Mouse (Mus musculus) thymus, postnatal 10 days (tissue): ENCODE measurements around the gene 1700020L24Rik.

ENCODE experiments used
- DNase-seq, 2 experiments: peaks; one replicate each; pipeline ENCODE4 v3.0.0; 2021; ENCODE audit warnings: low spot score in 2 of 2

Gene 1700020L24Rik

DNA sequence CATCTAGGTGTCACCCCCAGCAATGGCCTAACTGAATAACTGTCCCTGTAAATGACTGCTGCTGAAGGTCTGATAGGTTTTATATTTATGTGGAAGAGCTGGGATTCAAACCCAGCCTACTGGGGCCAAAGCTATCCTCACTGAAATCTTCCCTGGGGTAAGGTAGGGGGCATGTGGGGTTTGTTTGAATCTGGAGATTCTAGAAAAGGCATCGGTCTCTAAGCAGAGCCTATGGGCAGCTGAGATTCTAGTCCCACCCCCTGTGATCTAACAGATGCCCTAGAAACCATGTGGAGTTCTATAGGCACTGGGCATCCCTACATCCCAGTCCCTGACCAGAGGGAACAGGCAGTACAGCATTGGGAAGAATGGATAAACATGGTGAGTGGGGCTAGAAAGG lies at the start of gene 1700020L24Rik:
1700020L24Rik (plus strand) TSS at position 301 of the 400 bp plus-strand sequence.
- no peak for DNase-seq

DNA sequence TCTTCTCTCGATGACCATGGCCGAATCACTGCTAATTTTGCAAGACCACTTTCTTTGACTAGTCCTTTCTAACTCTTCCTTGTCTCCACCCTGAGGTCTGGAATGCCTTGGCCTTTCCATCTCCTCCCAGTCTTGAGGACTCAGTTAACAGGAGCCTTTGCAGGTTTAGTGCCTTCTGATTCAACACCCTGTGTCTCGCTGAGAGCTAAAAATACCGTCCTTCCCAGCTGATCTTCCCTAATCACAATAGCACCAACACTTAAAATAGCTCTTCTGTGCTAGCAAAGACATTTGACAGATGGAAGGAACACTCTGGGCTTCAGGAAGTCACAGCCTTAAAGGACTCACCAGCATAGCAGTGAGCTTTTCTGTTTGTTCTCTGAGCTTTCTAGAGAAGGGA lies 44.4 kb upstream of the 1700020L24Rik start:
- no peak for DNase-seq

DNA sequence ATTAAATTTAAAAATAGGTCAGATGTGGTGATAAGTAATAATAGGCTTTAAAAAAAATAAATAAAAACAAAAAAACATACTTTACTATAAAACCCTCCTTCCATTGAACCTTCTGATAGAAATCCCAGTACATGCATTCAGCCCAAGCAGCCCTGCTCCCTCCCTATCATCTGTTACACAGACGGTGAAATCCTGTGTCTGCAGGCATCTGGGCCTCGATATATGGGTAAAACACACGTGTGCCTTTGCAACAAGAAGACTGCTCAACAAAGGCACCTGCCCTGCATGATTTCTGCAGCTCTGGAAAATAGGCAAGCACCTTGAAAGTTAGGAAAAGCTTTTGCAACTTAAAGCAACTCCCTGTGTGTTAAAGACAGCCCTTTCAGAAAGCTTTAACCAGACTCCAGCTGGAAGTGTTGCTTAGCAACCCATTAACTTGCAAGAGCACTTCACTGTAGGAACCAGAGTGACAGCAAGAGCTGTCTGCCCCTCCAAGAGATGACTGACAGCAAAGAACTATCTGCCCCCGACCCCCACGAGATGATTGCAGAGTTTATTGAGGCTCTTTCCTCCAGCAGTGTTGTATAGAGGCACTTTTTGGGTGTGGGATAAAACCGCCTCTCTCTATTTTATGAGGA lies 42.6 kb upstream of the 1700020L24Rik start:
- no peak for DNase-seq

DNA sequence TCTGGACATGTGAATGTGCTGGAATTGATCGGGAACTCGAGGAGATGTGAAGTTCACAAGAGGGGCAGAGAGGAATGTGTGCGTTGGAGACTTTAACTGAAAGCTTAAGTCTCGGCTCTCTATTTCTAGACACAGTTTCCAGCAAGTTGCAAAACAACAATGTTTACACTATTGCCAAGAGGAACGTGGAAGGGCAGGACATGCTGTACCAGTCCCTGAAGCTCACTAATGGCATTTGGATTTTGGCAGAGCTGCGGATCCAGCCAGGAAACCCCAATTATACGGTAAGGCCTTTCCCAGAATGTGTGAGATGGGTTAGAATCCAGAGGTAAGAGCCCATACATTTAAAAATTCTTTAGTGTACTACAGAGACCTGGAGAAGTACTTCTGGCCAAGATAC lies 39.9 kb upstream of the 1700020L24Rik start:
- no peak for DNase-seq

DNA sequence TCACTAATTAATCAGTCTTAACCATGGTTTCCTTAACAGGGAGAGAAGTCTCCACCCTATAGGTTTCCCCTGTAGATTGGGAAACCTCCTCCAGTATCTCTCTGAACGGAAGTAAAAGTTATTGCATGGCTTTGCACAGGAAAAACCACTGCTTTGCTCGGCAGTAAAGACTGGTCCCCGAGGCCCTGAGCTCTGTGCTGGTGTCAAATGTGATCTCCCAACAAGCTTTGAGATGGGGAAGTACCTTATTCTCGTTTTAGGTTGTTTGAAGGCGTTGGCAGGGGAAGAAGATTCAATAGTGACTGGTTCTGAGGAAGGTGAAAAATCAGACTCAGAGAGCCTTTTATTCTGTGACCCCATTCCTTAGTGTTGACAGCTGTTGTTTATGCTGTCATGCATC lies 38.8 kb upstream of the 1700020L24Rik start:
- DNase-seq, result no peak

DNA sequence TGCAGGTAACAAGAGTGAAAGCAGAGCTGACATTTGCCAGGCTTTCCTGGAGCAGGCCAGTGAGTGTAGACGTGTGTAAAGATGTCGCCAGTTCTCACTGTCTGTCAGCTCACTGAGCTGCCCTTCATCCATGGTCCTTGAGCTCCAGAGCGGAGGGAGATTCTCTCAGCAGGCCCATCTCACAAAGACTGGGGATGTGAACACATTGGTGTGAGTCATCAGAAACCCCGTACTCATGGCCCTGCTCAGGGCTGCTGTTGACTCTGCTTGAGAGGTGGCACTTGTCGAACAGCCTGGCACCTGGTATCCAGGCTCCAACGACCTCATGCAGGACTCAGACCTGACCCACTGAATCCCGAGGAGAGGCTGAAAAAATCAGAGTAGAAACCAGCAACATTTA lies 33.7 kb upstream of the 1700020L24Rik start:
- DNase-seq, result no peak

DNA sequence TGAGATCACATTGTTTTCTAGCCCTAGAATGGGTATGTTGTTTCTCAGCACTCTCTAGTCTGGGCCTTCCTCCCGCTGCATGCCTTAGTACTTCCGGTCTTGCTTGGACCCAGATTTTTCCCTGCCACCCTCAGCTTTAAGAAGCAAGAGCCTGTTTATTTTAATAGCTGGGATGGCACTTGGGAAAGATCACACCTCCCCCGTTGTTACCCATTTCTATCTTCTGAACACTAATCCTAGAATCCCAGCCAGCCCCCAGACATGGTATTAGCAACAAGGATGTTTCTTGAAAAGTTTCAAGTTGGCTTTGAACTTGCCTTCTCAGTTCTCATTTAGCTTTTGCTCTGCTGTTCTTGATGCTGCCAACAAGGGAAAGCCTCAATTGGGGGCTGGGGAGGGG lies 31.1 kb upstream of the 1700020L24Rik start:
- no peak for DNase-seq

DNA sequence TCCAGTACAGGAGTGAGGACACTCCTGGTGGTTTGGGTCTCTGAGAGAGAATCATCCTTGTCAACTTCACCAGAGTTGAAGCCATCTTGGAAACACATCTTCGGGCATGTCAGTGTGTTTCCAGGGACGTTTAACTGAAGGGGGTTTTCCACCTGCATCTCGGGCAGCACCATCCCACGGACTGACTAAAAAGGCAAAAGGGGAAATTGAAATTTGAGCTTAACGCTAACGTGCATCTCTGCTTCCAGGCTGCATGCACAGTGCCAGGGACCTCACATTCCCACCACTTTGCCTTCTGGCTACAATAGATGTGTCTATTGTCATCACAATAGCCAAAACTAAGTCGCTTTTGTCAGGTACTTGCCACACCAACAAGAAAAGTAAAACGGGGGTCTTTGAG lies 29.2 kb upstream of the 1700020L24Rik start:
- DNase-seq, result no peak

DNA sequence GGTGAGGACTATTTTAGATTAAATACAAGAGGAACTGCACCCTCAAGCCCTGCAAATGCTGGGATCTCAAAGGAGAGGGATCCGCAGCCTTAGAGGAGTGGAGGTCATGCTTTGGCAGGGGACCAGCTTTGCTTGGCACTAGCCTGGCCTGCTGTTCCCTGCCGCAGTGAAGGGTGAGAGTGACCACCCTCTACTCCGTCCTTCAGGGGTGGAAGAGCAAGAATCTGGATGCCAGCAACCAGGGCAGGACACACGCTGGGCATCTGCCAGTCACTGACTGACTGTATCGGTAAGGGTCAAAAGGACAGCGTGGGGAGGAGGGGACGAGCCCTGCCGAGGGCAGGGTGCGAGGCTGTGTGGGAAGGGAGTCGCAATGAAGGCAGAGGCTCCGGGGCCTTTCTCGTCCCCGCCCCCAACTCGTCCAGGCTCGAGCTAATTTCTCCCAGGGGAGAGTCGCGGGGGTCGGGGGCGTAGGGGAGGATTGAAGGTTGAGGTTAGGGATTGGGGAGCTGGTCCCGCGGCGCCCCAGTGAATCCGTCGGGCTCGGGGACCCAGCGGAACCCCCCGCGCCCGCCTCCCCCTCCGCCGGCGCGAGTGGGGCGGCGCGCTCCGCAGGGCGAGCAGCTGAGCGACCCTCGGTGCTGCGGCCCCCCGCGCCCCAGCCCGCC lies 28.3 kb upstream of the 1700020L24Rik start, which contains the start of gene Rasl10b:
Rasl10b (plus strand) TSS at position 51 of the 668 bp plus-strand sequence.
- DNase-seq, result no peak

DNA sequence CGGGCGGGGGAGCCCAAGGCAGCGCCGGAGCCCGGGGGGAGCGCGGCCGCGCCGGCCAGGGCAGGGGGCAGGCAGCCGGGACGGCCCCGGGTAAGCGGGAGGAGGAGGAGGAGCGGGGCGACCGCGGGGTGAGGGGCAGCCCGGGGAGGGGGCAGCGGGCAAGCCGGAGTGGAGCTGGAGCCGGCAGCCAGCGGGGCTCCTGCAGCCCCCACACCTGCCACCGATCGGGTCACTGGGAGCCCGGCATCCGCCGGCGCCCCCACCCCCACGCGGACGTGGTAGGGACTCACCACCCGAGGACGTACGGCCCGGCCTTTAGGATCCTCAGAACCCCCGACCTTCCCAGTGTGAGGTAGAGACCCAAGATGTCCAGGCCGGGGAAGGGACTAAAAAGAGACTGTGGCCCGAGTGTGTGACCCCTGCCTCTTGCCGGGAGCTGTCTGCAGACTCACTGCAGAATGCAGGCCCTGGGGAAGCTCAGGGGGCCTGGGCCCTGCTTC lies 27.6 kb upstream of the 1700020L24Rik start:
- no peak for DNase-seq

DNA sequence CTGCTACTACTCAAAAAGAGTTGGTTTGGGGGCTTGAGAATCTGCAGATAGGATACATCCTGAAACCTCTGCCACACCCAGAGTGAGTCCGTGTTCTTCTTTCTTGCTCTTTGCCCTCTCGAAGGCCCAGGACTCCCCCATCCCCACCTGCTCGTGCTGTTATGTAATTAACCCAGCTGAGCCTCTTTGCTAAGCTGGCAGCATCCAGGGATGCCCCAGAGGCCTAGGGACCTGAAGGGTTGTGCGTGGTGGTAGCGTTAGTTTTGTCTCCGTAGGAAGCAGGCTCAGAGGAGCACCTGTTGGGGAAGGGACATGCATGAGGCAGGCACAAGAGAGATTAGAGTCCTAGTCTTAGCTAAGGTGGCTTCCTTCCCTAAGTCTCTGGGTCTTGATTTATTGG lies 27.0 kb upstream of the 1700020L24Rik start:
- DNase-seq, result no peak

DNA sequence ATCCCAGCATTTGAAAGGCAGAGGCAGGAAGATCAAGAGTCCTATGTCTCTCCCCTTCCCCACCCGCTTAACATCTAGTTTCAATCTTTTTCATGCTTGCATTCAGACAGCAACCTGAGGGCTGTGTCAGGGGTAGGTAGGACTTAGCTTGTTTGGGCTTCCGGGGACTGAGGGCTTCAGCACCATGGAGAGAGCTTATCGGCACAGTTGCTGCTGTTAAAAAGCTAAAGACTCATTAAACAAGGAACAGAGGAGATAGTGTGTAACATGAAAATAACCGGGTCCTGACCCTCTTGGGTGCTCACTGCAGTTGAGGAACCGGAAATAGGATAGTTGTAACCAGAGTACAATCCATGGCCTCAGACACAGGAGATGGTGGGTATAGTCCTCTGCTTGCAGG lies 20.4 kb upstream of the 1700020L24Rik start:
- peak in 1 of 2 experiments; percentile 70 for DNase-seq

DNA sequence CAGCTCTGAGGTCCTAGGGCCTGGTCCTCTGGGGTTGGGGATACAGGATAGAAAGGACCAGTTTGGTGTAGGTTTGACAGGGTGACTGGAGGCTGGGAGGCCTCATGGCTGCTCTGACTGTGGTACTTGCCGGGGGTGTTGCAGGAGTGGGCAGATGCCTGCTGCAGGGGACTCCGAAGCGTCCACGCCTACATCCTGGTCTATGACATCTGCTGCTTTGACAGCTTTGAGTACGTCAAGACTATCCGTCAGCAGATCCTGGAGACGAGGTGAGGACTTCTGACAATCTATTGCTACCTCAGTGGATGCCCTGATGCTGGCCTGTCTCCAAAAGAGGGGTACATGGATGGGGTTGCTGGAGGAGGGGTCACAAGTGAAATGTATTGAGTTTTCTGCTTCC lies 19.8 kb upstream of the 1700020L24Rik start:
- DNase-seq, result no peak

DNA sequence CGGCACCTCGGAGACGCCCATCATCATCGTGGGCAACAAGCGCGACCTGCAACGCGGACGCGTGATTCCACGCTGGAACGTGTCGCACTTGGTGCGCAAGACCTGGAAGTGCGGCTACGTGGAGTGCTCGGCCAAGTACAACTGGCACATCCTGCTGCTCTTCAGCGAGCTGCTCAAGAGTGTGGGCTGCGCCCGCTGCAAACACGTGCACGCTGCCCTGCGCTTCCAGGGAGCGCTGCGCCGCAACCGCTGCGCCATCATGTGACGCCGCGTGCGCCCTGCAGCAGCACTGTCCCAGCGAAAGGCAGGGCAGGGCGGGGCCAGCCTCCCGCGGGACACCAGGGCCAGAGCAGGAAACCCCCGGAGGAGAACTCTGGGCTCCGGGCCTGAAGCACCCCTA lies 18.9 kb upstream of the 1700020L24Rik start:
- no peak for DNase-seq

DNA sequence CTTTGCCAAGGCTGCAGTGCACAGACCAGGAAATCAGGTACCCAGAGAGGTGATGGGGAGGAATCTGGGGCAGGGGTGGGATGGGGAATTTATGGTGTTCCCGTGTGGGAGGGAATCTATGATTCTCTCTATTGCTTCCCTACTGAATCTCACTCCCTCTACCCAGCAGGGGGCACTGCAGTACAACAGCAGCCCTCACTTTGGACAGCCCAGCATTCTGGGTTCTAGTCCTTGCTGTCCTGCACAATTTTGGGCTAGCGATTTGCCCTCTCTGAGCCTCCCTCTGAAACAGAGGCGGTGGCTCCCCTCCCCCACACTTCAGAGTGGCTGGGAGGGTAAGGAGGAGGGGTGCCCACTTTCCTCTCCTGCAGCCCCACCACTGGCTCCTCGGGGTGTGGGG lies 17.1 kb upstream of the 1700020L24Rik start:
- no peak for DNase-seq

DNA sequence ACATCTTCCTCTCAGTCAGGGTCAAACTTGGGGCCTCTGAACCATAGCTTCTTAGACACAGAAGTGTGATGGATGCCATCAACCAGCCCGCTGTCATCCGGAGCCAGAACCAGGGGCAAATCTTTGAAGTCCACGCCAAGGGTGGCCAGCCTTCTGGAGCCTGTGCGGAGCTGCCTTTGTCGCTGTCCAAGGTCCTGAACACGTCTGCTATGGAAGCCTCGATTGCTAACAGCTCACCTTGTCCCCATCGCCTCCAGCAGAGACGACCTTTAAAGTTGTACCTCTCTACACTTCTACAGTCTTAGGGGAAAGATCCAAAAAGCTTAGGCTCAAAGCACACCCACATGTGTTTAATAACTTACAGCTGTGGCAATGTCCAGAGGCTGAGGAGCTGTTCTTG lies 16.2 kb upstream of the 1700020L24Rik start:
- peak in 1 of 2 experiments; percentile 79 for DNase-seq

DNA sequence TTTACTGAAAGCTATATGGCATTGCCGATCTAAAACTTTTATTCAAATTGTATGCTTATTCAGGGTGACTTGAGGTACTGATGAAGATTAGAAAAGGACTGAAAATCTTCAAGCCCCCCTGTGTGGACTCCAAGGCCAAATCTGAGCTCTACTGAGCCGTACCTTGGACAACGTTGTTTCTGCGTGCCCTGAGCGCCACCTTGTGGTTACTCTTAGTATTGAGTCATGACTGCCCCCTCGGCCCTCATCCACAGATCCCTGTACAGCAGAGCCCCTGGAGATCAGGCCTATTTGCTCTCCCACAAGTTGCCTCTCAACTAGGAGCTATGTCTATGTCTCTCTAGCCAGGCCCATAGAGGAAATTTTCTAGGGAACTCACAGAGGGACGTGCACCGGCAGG lies 12.8 kb upstream of the 1700020L24Rik start:
- DNase-seq, result peak; percentile 25 to 74

DNA sequence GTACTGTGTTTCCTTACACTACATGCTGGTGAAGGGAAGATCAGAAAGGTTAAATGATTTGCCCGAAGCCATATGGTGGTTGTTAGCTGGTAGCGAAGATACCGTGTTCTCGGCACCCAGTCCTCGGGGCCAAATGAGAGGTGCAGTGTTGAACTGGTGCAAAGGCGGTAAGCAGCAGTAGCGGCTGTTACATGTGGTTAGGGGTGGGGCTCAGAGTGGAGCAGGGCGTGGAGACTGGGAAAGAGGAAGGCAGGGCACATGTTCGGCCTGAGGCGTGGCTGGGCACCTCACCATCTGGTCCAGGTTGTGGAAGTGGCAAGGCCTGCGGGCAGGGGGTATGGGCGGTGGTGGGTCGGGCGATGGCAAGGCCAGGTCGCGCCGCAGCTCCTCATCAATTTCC lies 10.5 kb upstream of the 1700020L24Rik start:
- DNase-seq, result no peak

DNA sequence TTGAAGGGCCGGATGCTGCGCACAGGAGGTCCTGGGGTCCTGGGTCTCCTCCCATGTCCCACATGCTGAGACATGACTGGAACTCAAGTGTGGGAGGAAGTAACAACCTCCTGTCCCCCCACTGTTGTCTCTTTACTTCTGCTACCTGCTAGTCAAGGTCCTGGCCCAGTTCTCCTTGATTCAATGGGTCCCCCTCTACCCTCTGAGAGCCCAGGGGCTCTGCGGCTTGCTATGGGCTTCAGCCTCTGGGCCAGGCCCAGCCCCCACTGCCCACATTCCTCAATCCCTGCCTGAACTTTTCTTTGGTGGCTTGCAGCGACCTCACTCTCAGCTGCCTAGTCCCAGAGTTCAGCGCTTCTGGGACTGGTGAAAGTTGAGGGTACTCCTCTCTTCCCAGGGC lies 8.1 kb upstream of the 1700020L24Rik start, which contains the start of gene Gas2l2:
Gas2l2 (minus strand) TSS at position 101 of the 400 bp plus-strand sequence.
- no peak for DNase-seq

DNA sequence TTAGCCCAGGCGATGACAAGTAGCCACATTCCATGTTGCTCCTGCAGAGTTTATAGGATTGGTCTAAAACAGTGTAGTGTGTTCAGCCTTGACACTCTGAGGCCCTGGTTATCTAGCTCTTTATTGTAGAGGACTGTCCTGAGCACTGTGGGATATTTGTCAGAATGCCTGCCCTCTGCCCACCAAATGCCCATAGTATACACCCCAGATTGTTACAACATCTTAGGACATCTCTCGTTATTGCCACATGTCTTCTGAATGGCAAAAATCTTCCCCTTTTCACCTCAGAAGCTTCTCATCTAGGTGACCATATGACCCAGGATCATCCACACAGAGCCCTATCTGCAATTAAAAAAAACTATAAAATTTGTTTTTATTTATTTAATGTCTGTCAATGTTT lies 4.9 kb upstream of the 1700020L24Rik start:
- DNase-seq, result no peak

DNA sequence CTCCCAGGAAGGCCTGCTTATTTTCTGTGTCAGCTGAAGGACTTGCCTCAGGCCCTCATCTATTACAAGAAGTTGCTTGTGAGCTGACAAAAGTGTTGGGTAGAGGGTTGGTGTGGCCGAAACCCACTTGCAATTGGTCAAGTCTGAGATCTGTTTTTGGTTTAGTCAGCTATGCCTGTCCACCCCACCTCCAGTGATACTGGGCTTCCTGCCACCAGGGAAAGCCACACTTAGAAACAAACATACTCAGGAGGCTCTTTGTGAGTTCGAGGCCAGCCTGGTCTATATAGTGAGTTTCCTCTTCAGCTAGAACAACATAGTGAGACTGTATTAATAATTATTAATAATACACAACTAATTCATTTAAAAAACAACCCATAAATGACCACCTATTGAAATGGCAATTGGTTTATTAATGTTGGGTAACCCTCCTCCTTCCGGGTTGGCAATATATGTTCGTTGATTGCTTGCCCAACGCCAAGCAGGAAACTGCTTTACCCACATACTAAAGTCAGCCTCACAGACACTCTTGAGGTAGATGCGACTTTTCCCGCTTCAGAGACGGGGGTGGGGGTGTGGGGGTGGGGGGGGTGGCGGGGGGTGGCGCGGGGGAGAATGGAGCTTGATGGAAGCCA lies 2.1 kb downstream of the 1700020L24Rik start:
- no peak for DNase-seq
